Mouse (Mus musculus) urinary bladder, adult 18-20 months (tissue): ENCODE data around the gene Vamp5.

Source experiments
- DNase-seq, 2 experiments: peaks; one replicate each; pipeline ENCODE4 v3.0.0; 2022; ENCODE audit warnings: low spot score in 2 of 2, mixed read lengths in 2 of 2

The Vamp5 gene

GRCm38 (mm10) chr6:72366844-72367443 is 13.3 kb downstream of the Vamp5 start, which contains the start of gene Rnf181:
Gene Rnf181, minus strand, starts transcription at chr6:72366956.
- no peak for DNase-seq

- no peak for DNase-seq
Measured at GRCm38 (mm10) chr6:72366304-72366703, 14.0 kb downstream of the Vamp5 start.

- DNase-seq = no peak
Measured at GRCm38 (mm10) chr6:72364985-72365384, 15.3 kb downstream of the Vamp5 start.

- no peak for DNase-seq
Measured at GRCm38 (mm10) chr6:72364009-72364408, 16.3 kb downstream of the Vamp5 start.

GRCm38 (mm10) chr6:72362132-72363028 is 17.9 kb downstream of the Vamp5 start:
- DNase-seq = peak; percentile 85 to 96

GRCm38 (mm10) chr6:72361121-72361551 is 19.1 kb downstream of the Vamp5 start:
- DNase-seq = no peak

- no peak for DNase-seq
Measured at GRCm38 (mm10) chr6:72360599-72360935, 19.7 kb downstream of the Vamp5 start.

GRCm38 (mm10) chr6:72359891-72360598 is 20.2 kb downstream of the Vamp5 start:
- no peak for DNase-seq

GRCm38 (mm10) chr6:72359343-72359742 is 20.9 kb downstream of the Vamp5 start:
- DNase-seq = no peak

GRCm38 (mm10) chr6:72358086-72358764 is 22.0 kb downstream of the Vamp5 start:
- DNase-seq = no peak

GRCm38 (mm10) chr6:72357164-72358079 is 22.8 kb downstream of the Vamp5 start:
- no peak for DNase-seq

GRCm38 (mm10) chr6:72356001-72356532 is 24.2 kb downstream of the Vamp5 start:
- DNase-seq = no peak

GRCm38 (mm10) chr6:72355066-72355911 is 25.0 kb downstream of the Vamp5 start, which contains the start of gene Tmem150a:
Gene Tmem150a, plus strand, starts transcription at chr6:72355447.
- peak; percentile 69 to 71 for DNase-seq

- no peak for DNase-seq
Measured at GRCm38 (mm10) chr6:72354025-72354424, 26.2 kb downstream of the Vamp5 start.

GRCm38 (mm10) chr6:72352636-72353405 is 27.4 kb downstream of the Vamp5 start:
- no peak for DNase-seq

- no peak for DNase-seq
Measured at GRCm38 (mm10) chr6:72350214-72350613, 30.1 kb downstream of the Vamp5 start.

- no peak for DNase-seq
Measured at GRCm38 (mm10) chr6:72348411-72348810, 31.9 kb downstream of the Vamp5 start.

- DNase-seq = peak; percentile 63 to 78
Measured at GRCm38 (mm10) chr6:72347166-72347941, 32.9 kb downstream of the Vamp5 start, which contains the start of gene 0610030E20Rik. Gene 0610030E20Rik, plus strand, starts transcription at chr6:72347317.
